Mouse (Mus musculus) E14TG2a.4 (cell line): Measurements from ENCODE around the gene B230118H07Rik.

Source experiments
- CTCF ChIP-seq: conservative IDR thresholded peaks from 2 replicates; pipeline ENCODE4 v1.5.1; 2014; ENCODE audit warnings: low read length
- NANOG ChIP-seq: IDR thresholded peaks from 2 replicates; pipeline ENCODE4 v1.6.1; 2014; ENCODE audit warnings: borderline replicate concordance, low read length, mixed read lengths
- POU5F1 ChIP-seq: IDR thresholded peaks from 2 replicates; pipeline ENCODE4 v1.6.1; 2014; ENCODE audit warnings: low read length, borderline replicate concordance

- TF ChIP-seq CTCF (no peak), POU5F1 (no peak), NANOG (no peak)
Measured at GRCm38 (mm10) chr2:101597186-101597585, 52.1 kb downstream of the B230118H07Rik start.
